Mouse (Mus musculus) lung, adult 2 months (tissue): ENCODE data around the gene Gm340.

ENCODE experiments used
- CTCF ChIP-seq: fragments of 200-500 bp; IDR thresholded peaks from 2 replicates; pipeline ENCODE4 v1.5.1; 2011; ENCODE audit warnings: mild to moderate bottlenecking, low read length, control low read depth; ENCODE audit not compliant: insufficient read depth
- POLR2A ChIP-seq: fragments of 200-500 bp; IDR thresholded peaks from 2 replicates; pipeline ENCODE4 v1.6.1; 2011; ENCODE audit warnings: low read depth, mild to moderate bottlenecking, control low read depth, low read length, borderline replicate concordance; ENCODE audit errors: extremely low read depth

- TF ChIP-seq POLR2A (no peak), CTCF (no peak)
These were observed 34.1 kb downstream of the Gm340 start for GRCm38 (mm10) chr19:41616274-41616673.
